16 mouse cellular contexts compared by ENCODE assay signal in the genomic region with DNA sequence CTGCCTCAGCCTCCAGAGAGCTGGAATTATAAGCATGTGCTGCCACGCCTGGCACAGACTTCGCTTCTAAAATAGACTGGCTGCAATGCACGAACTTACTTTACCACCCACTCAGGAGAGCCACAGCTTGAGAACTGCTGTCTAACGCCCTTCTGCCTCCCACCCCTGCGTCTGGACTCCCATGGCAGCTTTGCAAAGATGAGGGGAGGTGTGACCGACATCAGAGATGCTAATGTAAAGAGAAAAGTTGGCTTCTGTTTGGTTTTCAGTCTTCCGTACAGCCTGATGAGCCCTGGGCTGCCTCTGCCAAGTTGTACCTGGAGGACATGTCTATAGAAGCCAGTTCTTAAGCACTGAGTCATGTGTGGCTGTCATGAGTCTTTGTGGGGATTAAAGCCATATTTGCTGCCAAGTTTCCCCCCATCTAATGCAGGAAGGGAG.
DNase-seq lines count a peak whose midpoint lies in the region; ATAC-seq and TF ChIP-seq lines count a peak whose summit lies in the region.
"Had no signal": no experiment of that assay in that cellular context is flagged by ENCODE, and none has a peak within 500 bp of the region (broad histone marks: within the 10 kb centered on the region; RNA-seq: fewer than 3 reads in every experiment).

No protein-coding gene starts in this region.

- intact Hi-C loops in left cerebral cortex, adult 2 months (cut with DNase I), result loop anchor here (1.0 kb wide), 3 partner anchors 13 to 42 kb away; no protein-coding TSS in a partner anchor

- DNase-seq in forebrain, postnatal 0 days, result no peak
- peak; percentile 83 for DNase-seq in layer of hippocampus, adult 11-12 months (ENCODE audit: low spot score)
- DNase-seq in left cerebral cortex, adult 2 months (ENCODE audit: extremely low spot score in 1 of 2, low spot score in 2 of 2), result peak; percentile 75 to 80
- DNase-seq in right cerebral cortex, postnatal 36 days (ENCODE audit: low spot score in 2 of 2), result peak; percentile 90 to 94
- DNase-seq in kidney, adult 9 months, result no peak
- no peak for DNase-seq in spleen, adult 12 weeks (ENCODE audit: low spot score)
- DNase-seq in embryo, embryonic 11 days, result no peak
- DNase-seq: adrenal gland, postnatal 14 days; cerebellum, postnatal 14 days; gastrocnemius, postnatal 10 days; heart, postnatal 14 days; liver, embryonic 13.5 days; lung, postnatal 10 days had no signal

- H3K4me2 ChIP-seq in forebrain, embryonic 15.5 days (replicated peaks), result no peak overlapping the region
- H3K4me2 ChIP-seq in forebrain, postnatal 0 days (ENCODE audit: low read depth), result no peak overlapping the region
- H3K4me2 ChIP-seq: embryonic facial prominence, embryonic 15.5 days; hindbrain, embryonic 15.5 days; liver, embryonic 13.5 days had no signal

- WGBS in forebrain, embryonic 15.5 days, result 46% methylated on average over 7 of the region's 7 CpGs
- 53% methylated on average over 7 of the region's 7 CpGs for WGBS in forebrain, postnatal 0 days

- no peak overlapping the region for H3K4me3 ChIP-seq in forebrain, embryonic 15.5 days
- H3K4me3 ChIP-seq in forebrain, postnatal 0 days (ENCODE audit: low read depth, low read length), result no peak overlapping the region
- no peak overlapping the region for H3K4me3 ChIP-seq in left cerebral cortex, adult 2 months
- H3K4me3 ChIP-seq: embryonic facial prominence, embryonic 15.5 days; hindbrain, embryonic 15.5 days; liver, embryonic 13.5 days had no signal

- H3K27me3 ChIP-seq in forebrain, embryonic 15.5 days, result no peaks in the 10 kb centered on the region
- no peaks in the 10 kb centered on the region for H3K27me3 ChIP-seq in forebrain, postnatal 0 days (ENCODE audit: insufficient read depth, low read length)
- H3K27me3 ChIP-seq: embryonic facial prominence, embryonic 15.5 days; hindbrain, embryonic 15.5 days; liver, embryonic 13.5 days had no signal

- no peaks in the 10 kb centered on the region for H3K9me3 ChIP-seq in forebrain, embryonic 15.5 days
- H3K9me3 ChIP-seq in forebrain, postnatal 0 days (ENCODE audit: low read length), result no peaks in the 10 kb centered on the region
- H3K9me3 ChIP-seq: embryonic facial prominence, embryonic 15.5 days; hindbrain, embryonic 15.5 days; liver, embryonic 13.5 days had no signal

- peak overlapping the region; percentile 3; the same call in 1 of the 2 replicates for H3K27ac ChIP-seq in forebrain, embryonic 15.5 days (replicated peaks)
- H3K27ac ChIP-seq in forebrain, postnatal 0 days (ENCODE audit: low read depth, low read length), result no peak overlapping the region
- no peak overlapping the region for H3K27ac ChIP-seq in left cerebral cortex, adult 2 months
- H3K27ac ChIP-seq: embryonic facial prominence, embryonic 15.5 days; hindbrain, embryonic 15.5 days; liver, embryonic 13.5 days had no signal

- 0 out of 2 replicates have a peak, but pooled peaks have one; percentile 20 for ATAC-seq in forebrain, embryonic 15.5 days (replicated peaks)
- ATAC-seq in forebrain, postnatal 0 days, result no peak

- TF ChIP-seq CTCF in forebrain, postnatal 0 days (IDR thresholded peaks at IDR 0.05; ENCODE audit: low read depth), result no peak
- no peak for TF ChIP-seq CTCF in left cerebral cortex, adult 2 months (IDR thresholded peaks at IDR 0.05)

- H3K36me3 ChIP-seq in forebrain, embryonic 15.5 days, result peaks cover 6% of the 10 kb centered on the region; the same call in 1 of the 2 replicates
- H3K36me3 ChIP-seq in forebrain, postnatal 0 days (ENCODE audit: insufficient read depth), result peaks cover 6% of the 10 kb centered on the region; the same call in 1 of the 2 replicates
- H3K36me3 ChIP-seq: embryonic facial prominence, embryonic 15.5 days; hindbrain, embryonic 15.5 days; liver, embryonic 13.5 days had no signal

- H3K9ac ChIP-seq in forebrain, embryonic 15.5 days (replicated peaks), result no peak overlapping the region
- H3K9ac ChIP-seq in forebrain, postnatal 0 days, result no peak overlapping the region
- H3K9ac ChIP-seq: embryonic facial prominence, embryonic 15.5 days; hindbrain, embryonic 15.5 days; liver, embryonic 13.5 days had no signal

- H3K4me1 ChIP-seq in forebrain, embryonic 15.5 days, result peaks cover 57% of the 10 kb centered on the region
- no peaks in the 10 kb centered on the region; the same call in 1 of the 2 replicates for H3K4me1 ChIP-seq in forebrain, postnatal 0 days (ENCODE audit: insufficient read depth)
- H3K4me1 ChIP-seq: liver, embryonic 13.5 days had no signal

Comparison
In these comparisons a context has a peak if more than half of its experiments do, and no peak if none do; other contexts are left out.
1. DNase-seq: peak in layer of hippocampus, adult 11-12 months (single experiment), left cerebral cortex, adult 2 months (2 of 2) and right cerebral cortex, postnatal 36 days (2 of 2); none in forebrain, postnatal 0 days (single experiment), kidney, adult 9 months (single experiment), spleen, adult 12 weeks (single experiment) and embryo, embryonic 11 days (single experiment).